Mouse (Mus musculus) splenic B cell, adult 2 months (primary cell): Measurements from ENCODE around the gene Dapk2.

Experiments
- DNase-seq: peaks from one replicate; pipeline ENCODE4 v3.0.0-alpha.2; 2011; ENCODE audit warnings: low read depth, low spot score
- H3K27me3 ChIP-seq: 2 replicates; pipeline ENCODE4 v1.6.1; 2012; ENCODE audit warnings: mild to moderate bottlenecking, low read length, moderate library complexity, mixed read lengths; ENCODE audit not compliant: control insufficient read depth, poor library complexity, insufficient read depth, severe bottlenecking
- H3K36me3 ChIP-seq: 2 replicates; pipeline ENCODE4 v1.6.1; 2012; ENCODE audit warnings: mild to moderate bottlenecking, low read length, moderate library complexity, mixed read lengths; ENCODE audit not compliant: control insufficient read depth, poor library complexity, insufficient read depth, severe bottlenecking

Gene Dapk2

DNA sequence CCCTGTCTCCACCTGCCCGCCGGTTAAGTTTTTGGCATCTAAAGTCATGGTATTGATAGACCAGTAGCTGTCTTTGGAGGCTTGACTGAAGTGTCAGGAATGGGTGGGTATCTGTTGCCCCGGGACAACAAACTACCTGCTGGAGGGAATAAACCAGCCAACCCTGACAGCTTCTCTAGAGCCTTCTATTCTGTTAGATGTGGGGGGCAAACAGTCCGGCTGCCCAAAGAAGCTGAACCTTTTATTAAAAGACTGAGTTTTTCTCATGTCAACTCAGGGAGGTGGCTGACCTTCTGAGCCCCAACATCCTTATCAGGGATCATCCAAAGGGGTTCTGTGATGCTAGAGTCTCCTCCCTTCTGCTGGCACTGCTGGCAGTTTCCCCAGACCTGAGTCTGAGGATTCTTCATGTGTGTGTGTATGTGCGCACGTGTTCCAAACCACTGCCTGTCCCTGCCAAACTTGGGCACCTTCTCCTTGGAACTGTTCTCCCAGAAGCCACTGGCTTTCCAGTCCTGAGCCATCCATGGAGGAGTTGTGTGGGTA, 935 bp downstream of the Dapk2 start:
- Histone ChIP-seq H3K36me3 (no peaks in the 10 kb centered on the region), H3K27me3 (no peaks in the 10 kb centered on the region)
- no peak for DNase-seq

DNA sequence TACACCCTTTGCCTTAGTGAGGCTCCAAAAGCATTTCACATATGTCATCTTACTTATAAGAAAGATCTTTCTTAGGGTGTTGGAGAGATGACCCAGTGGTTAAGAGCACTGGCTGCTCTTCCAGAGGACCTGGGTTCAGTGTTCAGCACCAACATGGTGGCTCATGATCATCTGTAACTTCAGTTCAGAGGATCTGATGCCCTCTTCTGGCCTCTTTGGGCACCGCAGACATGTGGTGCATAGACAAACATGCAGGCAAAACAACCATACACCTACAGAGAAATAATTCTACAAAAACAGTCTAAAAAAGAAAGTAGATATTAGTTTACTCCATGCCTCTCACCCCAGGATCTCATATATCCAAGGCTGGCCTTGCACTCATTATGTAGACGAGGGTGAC, 2.1 kb downstream of the Dapk2 start:
- DNase-seq, result no peak
- H3K36me3 ChIP-seq, result no peaks in the 10 kb centered on the region

DNA sequence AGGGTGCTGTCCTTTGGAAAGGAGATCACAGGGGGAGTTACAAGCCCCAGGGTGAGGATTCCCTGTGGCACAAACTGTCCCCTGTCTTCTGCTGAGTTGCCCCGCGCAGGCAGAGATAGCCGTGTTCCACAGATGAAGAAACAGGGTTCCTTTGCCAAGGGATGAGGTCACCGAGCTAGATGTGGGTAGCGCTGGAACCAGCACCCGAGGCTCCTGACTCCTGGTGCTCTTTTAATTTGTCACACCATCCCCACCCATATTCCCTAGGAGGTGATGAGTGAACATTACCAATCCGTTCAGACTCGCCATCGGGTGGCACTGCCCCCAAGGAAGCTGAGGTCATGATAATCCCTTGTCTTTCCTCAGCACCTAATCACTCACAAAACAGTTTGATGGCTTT, 5.0 kb downstream of the Dapk2 start:
- no peak for DNase-seq
- Histone ChIP-seq H3K27me3 (no peaks in the 10 kb centered on the region), H3K36me3 (no peaks in the 10 kb centered on the region)

More for the DNA sequence above, 2.1 kb downstream of the Dapk2 start:
- H3K27me3 ChIP-seq, result no peaks in the 10 kb centered on the region

DNA sequence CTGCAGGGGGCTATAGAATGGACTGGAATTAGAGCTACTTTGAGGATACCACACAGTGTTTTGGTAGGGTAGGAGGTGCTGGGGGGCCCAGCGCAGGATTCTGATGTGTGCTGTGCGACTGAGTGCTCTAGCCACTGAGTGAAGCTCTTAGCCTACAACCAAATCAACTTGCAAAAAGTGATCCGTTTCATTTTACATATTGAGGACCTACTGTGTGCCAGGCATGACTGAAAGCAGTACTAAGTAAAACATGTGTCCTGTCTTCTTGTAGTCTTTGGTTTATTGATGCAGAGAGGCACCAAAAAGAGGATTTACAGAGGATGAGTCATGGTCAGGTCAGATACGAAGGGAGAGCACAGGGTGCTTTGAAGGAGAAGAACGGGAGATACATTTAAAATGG, 9.2 kb downstream of the Dapk2 start:
- DNase-seq, result no peak
- Histone ChIP-seq H3K36me3 (no peaks in the 10 kb centered on the region), H3K27me3 (no peaks in the 10 kb centered on the region)

DNA sequence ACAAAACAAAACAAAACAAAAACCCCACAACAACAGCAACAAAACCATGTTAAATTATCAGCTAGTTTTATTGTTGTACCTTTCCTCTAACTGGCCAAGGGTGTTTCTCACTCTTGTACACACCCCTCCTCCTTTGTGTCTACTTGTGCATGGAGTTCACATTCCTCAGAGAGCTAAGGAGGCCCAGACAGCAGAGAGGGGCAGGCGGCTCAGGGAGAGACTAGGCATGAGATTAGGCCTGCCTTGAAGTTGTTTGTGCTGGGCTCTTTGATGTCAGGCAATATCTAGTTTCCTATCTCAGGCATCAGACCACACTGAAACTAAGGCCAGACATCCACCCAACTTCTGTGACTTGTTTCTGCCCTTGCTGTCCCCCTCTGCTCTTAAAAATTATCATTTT, 10.2 kb downstream of the Dapk2 start:
- no peak for DNase-seq
- Histone ChIP-seq H3K36me3 (no peaks in the 10 kb centered on the region), H3K27me3 (no peaks in the 10 kb centered on the region)

DNA sequence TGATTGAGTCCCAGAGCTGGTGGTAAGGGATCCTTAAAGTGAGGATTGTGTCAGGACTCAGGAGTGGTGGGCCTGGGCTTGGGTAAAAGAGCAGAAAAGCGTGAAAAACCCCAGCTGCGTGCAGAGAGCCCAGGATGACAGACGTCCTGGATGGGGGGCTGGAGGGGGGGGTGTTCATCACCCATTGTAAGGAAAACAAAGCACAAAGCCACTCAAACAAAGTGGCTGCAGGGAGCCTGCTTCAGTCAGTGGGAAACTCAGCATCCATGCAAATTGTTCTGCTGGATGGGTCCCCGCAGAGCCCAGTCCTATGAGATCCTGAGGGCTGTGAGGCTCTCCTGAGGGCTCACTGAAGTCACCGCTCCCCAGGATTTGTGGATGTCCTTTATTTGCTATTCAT, 12.5 kb downstream of the Dapk2 start:
- H3K36me3 ChIP-seq, result no peaks in the 10 kb centered on the region
- no peak for DNase-seq

DNA sequence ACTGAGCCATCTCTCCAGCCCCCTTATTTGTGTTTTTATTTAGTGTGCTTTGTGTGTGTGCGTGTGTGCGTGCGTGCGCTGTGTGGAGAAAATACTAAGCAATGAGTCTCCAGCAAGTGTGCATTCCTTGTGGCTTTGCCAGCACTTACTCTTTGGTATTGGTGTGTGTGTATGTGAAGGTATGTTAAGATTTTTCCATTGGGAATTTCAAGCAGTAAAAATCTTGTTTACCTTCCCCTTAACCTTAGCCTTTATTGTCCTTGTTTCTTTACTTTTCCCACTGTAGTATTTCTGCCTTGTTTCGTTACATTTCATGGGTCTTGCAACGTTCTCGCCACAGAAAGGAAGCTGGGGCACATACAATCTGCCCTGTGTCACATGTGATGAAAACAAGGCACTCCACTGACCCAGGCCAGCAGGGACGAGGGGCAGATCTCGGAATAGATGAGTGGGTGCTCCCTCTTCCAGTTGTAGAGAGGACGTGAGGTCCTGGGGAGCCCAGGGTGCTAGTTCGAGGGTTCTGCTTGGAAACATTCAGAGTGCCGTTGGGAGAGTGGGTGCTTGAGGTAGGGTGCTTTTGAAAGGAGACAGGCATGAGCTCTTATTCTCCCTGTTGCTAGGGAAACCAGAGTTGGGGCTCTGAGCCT, 13.4 kb downstream of the Dapk2 start:
- DNase-seq, result no peak
- H3K36me3 ChIP-seq, result no peaks in the 10 kb centered on the region
- H3K27me3 ChIP-seq, result no peaks in the 10 kb centered on the region

More for the DNA sequence above, 12.5 kb downstream of the Dapk2 start:
- no peaks in the 10 kb centered on the region for H3K27me3 ChIP-seq

DNA sequence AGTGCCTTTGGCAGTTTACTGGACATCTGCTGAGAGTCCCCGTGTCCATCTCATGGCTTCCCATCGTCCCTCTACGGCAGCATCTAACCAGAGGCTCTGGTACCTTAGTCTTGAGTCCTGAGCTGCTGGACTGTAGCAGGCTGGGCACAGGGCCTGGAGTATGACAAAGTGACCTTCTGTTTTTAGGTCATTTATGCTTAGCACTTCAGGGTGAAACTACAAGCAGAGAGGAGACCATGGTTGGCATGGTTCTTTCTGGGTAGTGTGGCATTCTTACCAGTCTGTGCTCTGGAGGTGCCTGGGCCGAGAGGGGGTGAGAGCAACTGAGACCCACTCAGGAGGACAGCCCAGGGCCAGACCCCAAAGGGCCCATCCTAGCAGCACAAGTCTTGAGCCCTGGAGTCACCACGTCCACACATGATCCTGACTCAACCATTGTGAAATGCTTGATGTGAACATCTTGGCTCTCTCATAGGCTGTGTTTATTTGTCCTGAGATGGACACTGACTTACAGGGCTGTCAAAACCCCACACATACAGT, 15.4 kb downstream of the Dapk2 start:
- no peak for DNase-seq
- no peaks in the 10 kb centered on the region for H3K27me3 ChIP-seq
- H3K36me3 ChIP-seq, result no peaks in the 10 kb centered on the region

DNA sequence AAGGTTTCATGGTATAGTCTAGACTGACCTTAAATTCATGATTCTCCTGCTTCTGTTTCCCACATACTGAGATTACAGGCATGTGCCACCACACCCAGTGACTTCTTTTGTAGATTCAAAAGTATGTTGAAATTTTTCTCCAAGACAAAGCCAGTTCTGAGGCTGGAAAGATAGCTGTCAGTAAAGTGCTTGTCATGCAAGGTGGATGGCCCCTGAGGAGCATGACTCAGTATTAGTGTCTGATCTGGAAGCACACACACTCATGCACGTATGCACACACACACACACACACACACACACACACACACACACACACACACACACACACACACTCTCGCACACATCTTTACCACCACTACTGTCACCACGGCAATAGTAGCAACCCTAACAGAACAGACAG, 17.0 kb downstream of the Dapk2 start:
- H3K36me3 ChIP-seq, result no peaks in the 10 kb centered on the region
- DNase-seq, result no peak

DNA sequence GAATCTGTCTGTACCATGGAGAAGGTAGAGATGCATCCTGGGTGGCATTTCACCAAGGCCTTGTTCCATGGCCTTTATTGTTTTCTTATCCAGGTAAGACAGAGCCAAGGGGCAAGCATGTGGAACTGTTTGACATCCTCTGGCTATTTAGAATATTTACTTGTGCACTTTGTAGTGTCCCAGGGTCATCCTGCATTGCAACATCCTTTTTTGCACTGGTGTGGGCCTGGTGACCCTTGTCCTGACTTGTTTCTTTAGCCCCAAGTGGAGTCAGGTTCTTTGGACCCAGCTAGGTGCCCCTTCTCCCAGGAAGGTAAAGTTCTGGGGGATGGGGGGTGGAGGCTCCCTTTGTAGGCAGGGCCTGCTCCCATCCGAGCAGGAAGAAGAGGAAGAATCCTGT, 20.0 kb downstream of the Dapk2 start:
- H3K36me3 ChIP-seq, result no peaks in the 10 kb centered on the region
- H3K27me3 ChIP-seq, result no peaks in the 10 kb centered on the region
- DNase-seq, result no peak

More for the DNA sequence above, 17.0 kb downstream of the Dapk2 start:
- H3K27me3 ChIP-seq, result no peaks in the 10 kb centered on the region

DNA sequence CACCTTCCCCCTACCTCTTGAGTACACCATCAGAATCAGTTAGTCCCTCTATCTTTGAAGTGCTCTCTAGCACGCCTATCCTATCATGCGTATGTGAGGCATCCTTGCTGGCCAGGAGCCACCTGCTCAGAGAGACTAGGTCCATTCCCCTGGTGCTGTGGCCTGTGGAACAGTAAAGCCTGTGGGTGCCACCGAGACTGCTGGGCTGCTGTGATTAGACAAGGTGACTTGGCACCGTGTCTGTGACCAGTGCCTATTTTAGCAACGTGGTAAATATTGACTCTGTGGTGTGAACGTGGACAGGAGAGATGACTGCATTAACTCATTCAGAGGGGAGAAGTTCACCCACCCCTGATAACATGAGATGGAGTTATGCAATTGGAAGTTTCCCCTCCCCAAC, 21.8 kb downstream of the Dapk2 start:
- Histone ChIP-seq H3K27me3 (no peaks in the 10 kb centered on the region), H3K36me3 (no peaks in the 10 kb centered on the region)
- DNase-seq, result no peak

DNA sequence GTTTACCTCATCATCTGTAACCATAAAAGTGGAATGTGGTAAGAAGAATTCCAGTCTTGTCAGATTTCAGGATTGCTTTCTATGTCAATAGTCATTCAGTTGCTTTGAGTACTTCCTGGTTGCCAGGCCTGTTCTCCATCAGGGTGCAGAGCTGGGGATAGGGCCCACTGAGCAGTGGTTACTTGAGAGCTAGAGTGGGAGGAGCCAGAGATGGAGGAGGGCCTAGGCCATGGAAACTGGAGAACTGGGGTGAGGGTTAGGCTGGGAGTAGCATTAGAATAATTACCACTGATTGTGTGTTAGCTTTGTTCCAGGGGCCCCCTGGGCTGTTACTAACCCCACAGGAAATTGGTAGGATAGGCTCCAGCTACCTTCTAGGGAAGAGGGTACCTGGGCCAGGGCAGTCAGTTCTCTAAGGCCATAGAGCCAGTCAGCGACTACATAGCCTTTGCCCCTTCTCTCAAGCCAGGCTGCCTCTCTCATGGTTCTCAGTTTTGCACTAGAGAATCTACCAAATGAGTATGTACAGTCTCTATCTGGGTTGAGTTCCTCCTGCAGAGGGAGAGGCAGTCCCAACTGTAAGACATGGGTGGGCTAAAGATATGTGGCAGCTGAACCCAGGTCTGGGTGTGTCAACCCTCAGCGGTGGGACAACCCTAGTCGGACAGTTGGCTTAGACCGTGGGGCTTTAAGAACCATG, 23.3 kb downstream of the Dapk2 start:
- Histone ChIP-seq H3K36me3 (no peaks in the 10 kb centered on the region), H3K27me3 (no peaks in the 10 kb centered on the region)
- DNase-seq, result no peak

DNA sequence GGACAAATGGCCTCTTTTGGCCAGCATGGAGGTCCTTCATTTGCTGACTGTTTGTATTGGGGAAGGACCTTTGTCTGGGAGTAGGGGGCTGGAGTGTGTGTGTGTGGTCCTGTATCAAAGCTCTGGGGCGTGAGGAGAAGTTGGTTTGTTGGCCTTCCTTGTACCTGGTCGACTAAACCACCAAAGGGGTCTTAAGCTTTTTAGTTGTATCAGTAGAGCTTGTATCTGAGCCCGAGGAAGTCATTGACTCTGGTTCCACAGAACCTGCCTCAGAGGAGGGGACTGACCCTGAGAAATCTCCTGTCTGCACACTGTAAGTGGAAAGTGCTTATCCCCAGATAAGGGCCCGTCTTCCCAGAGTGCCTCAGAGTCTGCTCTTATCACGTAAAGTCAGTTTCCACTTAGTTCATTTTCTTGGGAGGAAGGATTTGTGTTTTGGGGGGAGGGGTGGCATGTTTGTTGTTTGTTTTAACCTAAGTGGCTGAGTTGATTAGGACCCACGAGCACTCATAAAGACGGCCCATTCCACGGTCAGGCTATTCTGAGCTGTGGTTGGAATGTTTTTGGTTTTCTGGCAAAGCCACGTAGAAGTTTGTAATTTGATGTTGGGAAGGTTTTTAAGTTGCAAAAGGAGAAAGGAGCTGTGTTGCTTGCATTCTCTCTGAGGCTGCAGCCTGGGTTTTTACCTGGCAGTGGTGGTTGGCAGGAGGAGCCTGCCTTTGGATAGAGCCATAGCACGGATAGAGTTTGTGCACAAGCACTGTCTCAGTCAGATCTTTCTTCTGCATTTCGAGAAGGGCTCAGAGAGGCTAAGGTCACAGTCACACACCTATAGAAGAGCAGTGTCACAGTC, 24.0 kb downstream of the Dapk2 start:
- no peak for DNase-seq
- no peaks in the 10 kb centered on the region for H3K36me3 ChIP-seq
- no peaks in the 10 kb centered on the region for H3K27me3 ChIP-seq

DNA sequence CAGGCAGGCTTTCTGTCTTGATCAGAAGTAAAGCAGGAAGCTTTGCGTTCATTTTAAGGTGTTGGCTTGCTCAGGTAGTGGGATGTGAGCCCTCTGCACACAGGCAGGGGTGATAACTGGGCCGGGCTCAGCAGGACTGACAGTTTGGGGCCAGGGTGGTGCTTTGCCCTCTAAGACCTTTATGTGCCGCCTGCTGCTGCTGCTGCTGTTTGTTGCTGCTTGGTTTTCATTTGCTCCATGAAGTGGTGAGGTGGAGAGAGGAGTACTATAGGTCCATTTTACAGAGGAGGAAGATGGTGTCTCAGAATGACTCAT, 24.6 kb downstream of the Dapk2 start:
- no peak for DNase-seq
- Histone ChIP-seq H3K27me3 (no peaks in the 10 kb centered on the region), H3K36me3 (no peaks in the 10 kb centered on the region)

DNA sequence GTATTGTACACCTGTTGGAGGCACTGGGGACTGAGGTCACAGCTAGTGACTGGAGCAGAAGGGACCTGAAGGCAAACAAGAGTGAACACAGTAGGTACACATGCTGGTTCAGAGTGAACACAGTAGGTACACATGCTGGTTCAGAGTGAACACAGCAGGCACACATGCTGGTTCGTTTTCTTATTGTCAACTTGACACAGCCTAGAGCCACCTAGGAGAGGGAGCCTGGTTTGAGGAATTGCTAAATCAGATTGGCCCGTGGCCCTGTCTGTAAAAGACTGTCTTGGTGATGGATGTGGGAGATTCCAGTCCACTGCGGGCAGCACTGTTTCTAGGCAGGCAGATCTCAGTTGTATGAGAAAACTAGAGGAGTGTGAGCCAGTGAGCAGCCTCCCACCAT, 25.0 kb downstream of the Dapk2 start:
- Histone ChIP-seq H3K27me3 (no peaks in the 10 kb centered on the region), H3K36me3 (no peaks in the 10 kb centered on the region)
- no peak for DNase-seq
